Mouse (Mus musculus) ovary, adult 18-20 months (tissue): Measurements from ENCODE around the gene Rab14.

Source experiments
- DNase-seq: peaks from one replicate; pipeline ENCODE4 v3.0.0; 2022; ENCODE audit warnings: low spot score, mixed read lengths

Gene Rab14

DNA sequence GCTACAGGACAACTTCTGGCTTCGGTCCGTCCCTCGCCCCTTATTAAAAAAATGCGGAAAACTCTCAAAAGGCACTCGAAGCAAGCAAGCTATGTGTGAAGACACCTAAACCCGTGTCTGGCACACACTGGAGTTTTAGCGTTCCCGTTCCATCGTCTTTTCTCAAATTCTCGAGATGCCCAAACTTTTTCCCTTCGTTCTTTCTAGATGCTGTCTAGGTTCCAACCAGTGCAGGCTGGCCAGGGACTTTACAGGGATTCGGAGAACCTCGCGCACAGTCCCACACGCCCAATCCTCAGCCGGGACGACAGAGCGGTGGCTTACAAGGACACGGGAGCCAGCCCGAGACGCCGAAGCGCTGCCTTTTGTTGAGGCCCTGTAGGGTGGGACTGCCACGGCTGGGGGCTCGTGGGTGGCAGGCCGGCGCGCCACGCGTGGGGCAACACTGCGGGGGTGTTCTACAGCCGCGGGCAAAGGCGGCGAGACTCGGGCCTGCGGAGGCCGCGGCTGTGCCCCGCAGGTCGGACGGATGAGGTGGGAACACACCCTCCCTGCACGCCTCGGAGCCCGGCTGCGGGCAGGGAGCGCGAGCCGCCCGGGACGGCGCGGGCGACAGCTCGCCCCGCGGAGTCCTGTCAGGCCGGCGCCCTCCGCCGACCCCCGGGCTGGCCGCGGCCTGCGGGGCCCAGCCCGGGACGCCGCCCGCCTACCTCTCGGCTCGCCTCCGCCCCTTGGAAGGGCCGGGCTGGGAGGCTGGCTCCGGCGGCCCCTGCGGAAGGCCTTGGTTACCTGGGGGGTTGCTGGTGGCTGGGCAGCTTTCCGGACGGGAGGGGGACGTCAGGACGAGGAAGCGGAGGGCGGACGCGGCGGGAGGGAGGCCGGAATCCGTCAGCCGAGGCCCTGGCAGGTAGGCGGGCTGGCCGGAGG is 686 bp downstream of the Rab14 start:
- peak; percentile 19 for DNase-seq

DNA sequence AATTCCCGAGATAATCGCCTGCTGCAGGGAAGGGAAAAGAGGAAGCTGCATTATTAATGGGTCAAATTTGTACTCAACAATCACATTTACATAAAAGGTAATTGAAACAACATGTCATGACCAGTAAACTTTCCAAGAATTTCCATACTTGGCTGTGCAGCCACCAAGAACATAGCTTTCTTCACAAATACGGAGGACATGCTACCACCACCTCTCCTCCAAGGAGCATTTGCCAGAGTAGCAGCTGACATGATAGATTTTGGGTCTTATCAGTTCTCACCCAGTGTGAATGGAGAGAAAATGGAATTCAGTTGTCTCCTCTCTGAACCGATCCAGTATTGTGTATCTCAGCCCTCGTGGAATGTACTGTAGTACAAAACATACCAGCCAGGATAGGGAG is 1.4 kb downstream of the Rab14 start:
- no peak for DNase-seq

DNA sequence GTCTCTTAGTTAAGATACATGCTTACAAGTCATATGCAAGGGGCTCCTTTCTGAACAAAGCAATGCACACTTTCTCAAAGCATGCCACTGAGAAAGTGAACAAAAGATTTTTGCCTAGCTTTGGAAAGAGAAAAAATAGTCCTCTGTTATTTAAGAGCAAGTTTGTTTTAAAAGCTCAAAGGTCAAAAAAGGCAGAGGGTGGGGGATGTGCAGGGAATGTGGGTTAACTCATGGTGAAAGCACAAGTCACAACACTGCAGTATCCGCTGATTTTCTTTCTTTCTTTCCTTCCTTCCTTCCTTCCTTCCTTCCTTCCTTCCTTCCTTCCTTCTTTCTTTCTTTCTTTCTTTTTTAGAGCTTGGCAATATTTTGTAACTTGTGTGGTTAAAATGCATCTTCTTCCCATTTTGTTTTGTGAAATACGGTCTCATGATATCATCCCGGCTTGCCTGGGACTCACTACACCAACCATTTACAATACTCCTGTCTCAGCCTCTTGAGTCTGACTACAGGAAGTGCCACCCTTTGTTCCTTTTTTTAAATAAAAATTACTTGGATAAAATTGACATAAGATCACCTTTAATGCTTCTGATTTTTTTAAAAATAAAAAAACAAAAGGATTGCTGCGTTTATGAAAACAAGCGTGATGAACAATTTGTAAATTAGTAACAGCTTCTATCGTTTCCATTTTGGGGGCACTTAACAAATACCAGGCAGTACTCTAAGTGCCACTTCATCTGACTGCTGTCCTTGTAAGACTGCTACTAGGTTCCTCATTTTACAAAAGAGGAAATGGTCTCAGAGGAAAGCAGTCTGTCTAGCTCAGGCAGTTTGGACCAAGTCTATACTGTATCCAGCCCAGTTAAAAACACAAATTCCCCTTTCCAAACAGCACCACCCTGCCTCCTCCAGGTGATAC is 5.0 kb downstream of the Rab14 start:
- no peak for DNase-seq

DNA sequence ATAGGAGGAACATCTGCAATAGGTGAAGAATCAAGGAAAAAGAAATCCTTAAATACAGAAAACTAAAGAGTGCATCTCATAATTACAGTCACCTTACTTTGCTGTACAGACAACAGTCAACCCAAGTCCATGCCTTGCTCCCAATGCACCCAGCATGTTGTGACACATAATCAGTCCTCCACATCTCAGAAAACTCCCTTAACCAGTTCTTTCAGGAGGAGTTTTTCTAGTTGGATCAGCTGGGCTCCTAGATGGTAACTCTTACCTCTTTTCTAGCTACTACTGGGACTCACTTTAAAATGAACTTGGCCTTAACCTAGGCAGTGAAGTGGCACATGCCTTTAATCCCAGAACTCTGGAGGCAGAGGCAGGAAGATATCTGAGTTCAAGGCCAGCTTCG is 6.9 kb downstream of the Rab14 start:
- no peak for DNase-seq

DNA sequence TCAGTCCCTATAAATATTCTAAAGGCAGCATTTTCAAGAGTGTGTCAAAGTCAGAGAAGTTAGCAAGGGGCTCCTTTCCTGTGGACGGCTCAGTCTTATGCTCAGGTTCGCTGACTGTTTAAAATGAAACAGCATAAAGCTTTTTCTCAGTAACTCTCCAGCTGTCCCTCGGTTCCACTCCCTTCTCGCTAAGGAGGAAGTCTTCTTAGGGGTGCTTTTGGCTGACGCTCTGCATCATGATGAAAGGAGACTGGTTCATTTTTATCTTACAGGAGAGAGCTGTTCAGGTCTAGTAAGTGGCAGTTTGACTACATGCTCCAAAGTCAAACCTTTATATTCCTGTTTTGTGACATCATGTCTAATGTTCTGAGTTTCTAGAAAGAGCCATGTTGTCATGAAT is 12.0 kb downstream of the Rab14 start:
- no peak for DNase-seq

DNA sequence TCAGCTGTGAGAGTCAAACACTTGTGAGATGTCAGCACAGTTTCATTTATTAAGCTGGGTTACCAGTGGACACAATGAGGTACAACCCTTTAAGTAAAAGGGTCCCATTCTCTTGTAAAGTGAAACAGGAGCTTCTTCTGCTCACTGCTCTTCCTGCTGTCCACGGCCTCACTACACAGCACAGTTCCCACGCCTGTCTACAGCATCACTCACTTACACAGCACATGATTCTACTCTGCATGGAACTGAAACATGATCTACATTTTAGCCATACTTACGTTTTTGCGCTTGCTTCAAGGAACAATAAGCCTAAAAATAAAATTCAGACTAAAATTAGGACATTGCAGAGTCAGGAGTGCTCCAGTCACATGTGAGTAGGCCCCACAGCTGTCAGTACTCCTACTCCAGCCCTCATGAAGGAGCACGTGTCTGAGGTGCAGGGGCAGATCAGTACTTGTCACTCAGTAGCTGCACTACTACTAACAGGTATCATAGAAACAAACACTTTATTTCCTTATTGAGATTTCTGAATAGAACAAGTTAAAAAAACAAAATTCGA is 17.7 kb downstream of the Rab14 start:
- no peak for DNase-seq

DNA sequence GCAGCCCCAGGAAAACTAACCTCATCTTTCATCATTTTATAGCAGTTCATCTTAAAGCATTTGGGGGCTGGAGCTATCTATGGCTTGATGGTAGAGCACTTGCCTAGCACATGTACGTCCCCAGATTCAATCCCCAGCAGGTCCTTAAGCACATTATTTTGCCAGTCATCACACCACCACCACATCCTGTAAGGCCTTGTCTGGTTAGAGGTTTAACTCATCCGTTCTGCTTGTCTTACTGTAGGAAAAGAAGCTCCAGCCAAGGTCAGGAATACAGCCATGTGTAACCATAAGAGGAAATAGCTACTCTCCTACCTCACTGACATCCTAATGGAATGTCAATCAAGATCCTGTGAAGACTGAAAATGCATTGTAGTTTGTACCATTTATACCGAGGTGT is 22.8 kb downstream of the Rab14 start:
- DNase-seq = no peak

DNA sequence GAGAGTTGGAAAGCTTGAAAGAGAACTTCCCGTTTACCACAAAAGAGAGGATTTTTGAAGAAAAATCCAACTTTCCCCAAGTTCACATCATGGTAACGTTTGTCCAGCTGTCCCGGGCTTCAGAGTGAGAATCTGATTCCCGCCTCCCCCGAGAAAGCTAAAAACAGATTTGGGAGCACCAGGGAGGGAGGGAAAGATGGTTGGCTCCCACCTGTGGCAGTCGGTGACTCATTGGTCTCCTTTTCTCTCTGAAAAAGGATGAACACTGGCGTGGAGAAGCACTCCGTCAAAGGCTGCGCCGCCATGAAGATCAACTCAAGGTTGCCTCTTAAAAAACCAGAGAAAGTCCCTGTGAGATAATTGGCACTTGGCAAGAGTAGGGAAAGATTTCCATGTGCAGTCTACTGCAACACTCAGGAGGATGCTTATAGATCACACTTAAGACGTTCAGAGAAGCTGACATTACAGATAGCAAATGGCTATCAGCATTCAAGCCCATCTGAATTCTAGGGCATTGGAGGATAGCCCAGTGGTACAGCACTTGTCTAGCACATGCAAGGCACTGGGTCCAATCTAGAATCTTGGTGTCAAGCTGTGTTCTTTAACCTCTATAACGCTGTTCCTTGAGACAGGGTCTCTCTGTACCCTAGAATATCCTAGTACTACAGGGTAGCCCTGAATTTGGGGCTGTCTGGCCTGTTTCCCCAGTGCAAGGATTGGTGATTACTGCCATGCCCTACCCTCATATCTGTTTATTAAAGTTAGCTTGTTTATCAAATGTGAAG is 25.4 kb downstream of the Rab14 start:
- DNase-seq = no peak

DNA sequence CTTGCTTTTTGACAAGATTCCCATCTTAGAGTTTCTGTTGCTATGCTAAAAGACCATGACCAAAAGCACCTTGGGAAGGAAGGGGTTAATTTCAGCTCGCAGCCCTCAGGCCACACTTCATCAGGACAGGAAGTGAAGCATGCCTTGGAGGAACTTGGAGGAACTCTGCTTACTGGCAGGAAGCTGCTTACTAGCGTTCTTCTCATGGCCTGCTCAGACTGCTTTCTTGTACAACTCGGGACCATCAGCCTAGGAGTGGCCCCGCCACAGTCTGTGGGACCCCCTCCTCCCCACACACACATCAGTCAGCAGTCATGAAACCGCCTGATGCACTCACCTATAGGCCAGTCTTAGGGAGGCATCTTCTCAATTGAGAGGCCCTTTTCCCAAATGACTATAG is 26.8 kb downstream of the Rab14 start:
- DNase-seq = no peak

DNA sequence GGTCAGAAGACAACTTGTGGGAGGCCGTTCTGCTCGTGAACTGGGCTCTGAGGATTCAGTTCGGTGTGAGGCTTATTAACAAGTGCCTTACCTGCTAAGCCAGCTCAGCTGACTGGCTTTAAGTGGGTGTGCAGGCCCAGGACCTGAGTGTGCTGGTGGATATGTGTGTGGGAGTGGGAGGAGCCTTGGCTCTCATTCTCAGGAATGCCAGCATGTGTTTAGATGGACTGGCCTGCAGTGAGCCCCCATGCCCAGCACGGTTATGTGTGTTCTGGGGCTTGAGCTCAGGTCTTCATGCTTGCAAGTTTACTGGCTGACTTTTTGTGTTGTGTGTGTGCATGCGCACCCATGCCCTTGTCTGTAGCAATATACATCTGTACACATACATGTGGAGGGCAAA is 27.3 kb downstream of the Rab14 start:
- no peak for DNase-seq

DNA sequence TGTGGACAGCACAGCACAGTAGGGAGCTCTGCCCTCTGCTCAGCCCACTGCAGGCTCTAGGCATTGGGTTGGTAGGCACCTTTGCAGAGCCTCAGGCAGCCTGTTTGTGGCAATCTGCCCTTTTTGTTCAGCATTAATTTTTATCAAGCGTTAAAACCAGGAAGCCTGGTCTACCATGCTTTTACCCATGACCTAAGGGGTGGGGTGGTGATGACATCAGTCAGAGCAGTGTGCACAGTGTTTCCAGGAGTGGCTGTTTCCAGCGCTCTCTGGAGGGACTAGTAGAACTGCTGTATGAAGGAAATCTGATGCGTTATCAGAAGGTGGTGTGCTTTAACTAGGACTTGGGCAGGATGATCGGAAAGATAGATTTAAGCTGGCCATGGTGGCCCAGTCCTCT is 28.7 kb downstream of the Rab14 start:
- DNase-seq = no peak

DNA sequence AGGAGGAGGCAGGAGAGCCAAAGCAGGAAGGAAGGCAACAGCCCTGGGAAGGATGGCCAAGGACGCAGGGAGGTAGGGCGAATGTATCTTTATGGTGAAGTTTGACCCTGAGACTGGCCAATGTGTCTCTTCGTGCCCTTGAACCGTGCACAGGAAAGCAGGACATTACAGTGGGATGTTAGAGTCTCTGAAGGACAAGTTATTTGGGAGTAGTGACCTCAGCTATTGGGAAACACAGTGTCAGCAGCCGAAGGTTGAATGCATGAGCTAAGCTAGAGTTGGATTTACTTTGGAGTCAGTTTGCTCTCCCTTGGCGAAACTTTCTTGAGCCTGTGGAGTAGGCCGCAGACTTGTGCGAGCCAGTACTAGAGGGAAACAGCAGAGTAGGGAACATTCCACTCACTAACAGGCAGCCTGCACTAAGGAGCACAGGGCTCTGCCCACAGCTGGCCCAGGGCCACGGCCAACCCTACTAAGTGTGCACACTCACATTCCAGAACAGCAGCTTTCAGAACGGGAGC is 29.5 kb downstream of the Rab14 start:
- peak; percentile 22 for DNase-seq

DNA sequence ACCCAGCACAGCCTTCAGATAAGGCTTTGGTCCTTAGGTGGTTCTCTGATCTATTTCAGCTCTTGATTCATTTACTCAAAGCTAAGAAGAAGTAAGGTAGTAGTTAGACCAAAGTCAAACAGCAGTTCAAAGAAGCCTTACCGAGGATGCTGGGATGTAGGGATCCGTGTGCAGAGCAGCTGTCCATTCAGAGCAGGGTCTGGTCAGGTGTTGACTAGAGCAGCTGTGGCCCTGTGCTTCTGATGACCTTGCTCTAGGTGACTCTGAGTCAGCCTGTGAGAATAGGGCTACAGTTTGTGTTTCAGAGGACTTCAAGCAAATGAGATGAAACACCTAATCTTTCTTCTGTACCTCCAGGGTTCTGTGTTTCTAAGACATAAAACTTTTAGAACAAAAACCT is 31.5 kb downstream of the Rab14 start:
- DNase-seq = no peak

DNA sequence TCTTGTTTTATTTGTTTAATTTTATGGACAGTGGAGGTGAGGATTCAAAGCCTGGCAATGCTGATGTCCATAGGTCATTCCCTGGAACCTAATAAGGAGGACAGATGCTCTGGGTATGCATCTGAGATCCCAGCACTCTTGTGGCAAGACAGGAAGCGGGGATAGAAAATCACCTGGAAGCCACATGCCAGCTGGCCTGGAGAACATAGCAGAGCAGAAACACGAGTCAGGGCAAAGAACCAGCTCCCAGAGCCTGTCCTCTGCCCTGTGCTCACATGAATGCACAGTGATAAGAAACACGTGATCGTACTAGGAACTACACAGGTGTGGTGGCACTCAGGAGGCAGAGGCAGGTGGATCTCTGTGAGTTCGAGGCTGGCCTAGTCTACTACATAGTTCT is 34.1 kb downstream of the Rab14 start:
- no peak for DNase-seq

DNA sequence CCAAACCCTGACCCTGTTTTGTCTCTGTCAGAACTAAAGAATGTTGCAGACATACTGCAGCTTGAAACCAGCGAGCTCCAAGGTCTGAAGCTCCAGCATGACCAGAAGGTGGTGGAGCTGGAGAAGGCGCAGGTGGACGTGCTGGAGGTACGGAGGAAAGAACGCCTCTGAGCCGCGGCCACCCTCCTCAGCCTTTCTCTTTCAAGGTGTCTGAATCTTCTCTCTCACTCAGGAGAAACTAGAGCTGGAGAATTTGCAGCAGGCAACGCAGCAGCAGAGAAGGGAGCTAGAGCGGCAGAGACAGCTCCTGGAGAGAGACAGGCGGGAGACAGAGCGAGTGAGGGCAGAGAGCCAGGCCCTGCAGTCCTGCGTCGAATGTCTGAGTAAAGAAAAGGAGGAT is 35.5 kb downstream of the Rab14 start:
- DNase-seq = no peak

DNA sequence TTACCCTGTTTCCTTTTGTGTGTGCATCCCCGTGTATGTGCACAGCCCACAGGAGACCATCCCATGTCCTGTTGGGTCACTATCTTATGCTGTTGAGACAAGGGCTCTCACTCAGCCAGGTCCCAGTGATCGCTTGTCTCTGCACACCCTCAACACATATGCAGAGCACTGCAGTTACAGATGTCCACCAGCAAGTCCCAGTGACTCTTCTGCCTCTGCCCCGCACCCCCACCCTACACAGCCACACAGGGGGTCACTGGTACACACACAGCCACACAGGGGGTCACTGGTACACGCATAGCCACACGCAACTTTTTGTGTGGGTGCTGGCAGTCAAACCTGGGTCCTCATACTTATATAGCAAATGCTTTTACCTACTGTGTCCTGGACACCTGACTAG is 37.5 kb downstream of the Rab14 start:
- DNase-seq = no peak

DNA sequence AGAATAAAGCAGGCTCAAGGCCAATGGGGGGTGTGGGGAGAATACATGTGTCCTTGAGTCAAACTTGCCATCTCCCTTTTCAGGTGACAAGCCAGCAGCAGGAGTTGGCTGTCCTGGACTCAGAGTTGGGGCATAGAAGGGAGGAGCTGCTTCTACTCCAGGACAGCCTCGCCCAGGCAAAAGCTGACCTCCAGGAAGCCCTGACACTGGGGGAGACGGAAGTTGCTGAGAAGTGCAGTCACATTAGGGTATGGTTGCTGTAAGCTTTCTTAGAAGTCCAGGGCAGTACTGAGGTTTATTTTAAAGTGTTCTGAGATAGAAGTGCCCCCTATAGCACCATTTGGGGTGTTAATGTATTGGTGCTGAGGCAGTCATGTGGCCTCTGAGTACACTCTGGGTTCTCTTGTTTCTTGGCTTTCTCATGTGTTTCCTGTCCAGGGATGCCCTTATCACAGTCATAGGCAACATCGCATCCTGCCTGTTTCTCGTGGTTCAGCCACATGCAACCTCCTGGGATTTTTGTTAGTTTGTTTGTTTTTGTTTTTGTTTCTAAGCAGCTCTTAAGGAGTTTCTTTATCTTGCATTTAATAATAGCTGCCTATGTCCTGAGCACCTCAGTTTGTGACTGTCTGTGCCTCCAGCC is 39.0 kb downstream of the Rab14 start:
- no peak for DNase-seq

DNA sequence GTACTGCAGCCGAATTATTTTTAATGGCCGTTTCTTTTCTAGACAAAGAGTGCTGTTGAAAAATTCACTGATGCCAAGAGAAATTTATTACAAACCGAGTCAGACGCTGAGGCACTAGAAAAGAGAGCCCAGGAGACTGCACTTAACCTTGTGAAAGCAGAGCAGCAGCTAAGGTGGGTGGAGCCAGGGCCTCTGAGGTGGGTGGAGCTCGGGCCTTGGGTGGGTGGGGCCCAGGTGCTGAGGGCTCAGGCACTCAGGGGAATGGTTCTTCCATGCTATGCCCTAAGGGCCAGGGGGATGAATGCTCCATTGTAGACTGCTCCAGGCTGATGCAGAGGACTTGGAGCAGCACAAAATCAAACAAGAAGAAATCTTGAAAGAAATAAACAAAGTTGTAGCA is 40.7 kb downstream of the Rab14 start:
- no peak for DNase-seq

DNA sequence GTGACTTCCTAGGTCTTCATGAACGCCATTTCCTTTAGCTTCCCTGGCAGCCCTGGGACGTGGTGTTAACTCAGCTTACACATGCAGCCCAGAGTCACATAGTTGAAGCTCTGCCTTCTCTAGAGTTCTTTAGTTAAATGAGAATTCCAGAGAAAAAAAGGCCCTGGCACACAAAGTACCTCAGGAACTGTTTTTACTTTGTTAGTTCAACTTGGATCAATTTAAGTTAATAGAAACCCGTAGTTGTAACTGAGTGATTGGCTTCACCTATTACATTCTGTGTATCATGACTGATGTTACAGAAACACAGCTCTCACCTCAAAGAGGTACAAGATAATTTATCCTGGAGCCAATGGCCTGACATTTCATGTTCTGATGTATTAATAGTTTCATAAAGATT is 42.6 kb downstream of the Rab14 start:
- no peak for DNase-seq

DNA sequence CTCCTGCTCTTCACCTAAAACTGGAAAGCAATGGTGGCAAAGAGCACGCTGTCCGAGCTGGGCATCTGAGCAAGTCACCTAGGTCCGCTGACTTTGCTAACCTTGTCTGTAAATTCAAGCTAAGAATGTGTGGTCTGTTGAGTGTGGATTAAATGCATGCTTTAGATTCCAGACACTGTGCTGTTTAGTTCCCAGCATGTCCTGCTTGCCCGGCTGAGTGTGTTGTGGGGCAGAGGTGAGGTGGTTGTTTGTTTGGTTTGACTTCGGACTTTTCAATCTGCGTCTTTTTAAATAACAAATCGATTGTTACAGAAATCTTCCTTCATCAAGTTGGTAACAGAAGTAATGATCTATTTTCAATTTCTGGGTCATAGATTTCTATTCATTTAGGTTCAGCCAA is 43.1 kb downstream of the Rab14 start:
- no peak for DNase-seq

DNA sequence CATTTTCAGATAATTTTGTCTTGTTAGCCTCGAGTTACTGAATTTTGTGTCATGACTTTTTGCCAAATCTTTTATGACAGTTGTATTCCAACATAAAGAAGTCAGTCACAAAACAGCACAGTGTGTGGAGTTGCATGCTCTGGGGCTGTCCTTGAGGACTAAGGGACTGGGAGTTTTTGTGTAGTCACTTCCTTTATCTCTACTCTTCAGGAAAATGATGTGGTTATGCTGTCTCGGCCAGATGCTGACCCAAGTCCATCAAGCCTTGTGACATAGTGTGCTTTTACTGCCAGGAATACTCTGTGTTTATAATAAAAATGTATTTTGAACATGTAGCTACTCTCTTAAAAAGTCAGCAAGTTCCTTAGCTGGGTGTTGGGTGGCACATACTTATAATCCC is 43.9 kb downstream of the Rab14 start:
- no peak for DNase-seq
